Mouse (Mus musculus): ENCODE data around the gene 4930455H04Rik. TPM values are rescaled to one million over a fixed set of nuclear protein-coding genes. Genes with fewer than 3 reads are reported as not detected.

4930455H04Rik gene
- polyA plus RNA-seq, 1 experiment from 2014 or later, result not detected

Other genes starting within 250 kb of the 4930455H04Rik start
- 14.9 and 17.4 TPM in 2 replicates for gene Agl, start 160.1 kb upstream of the 4930455H04Rik start, polyA plus RNA-seq (2014; fragmentation: Nextera tagmentation; extraction: Ambion mirVana)
- gene Frrs1, start 108.8 kb upstream of the 4930455H04Rik start, polyA plus RNA-seq (2014; fragmentation: Nextera tagmentation; extraction: Ambion mirVana), result 11.3 and 12.2 TPM in 2 replicates
- 5.3 and 6.6 TPM in 2 replicates for gene Palmd, start 720 bp downstream of the 4930455H04Rik start, polyA plus RNA-seq (2014; fragmentation: Nextera tagmentation; extraction: Ambion mirVana)

Measured in forebrain, embryonic 11.5 days (tissue).